Mouse (Mus musculus) left cerebral cortex, adult 2 months (tissue): Measurements from ENCODE around the gene Ccnl1. TPM values are rescaled to one million over a fixed set of nuclear protein-coding genes. Genes with fewer than 3 reads are reported as not detected.
A peak's percentile ranks its signal among the peaks of the same experiment; 100 is the strongest.

Experiments
- DNase-seq, 2 experiments: peaks; one replicate each; pipeline ENCODE4 v3.0.0; 2021 to 2022; ENCODE audit warnings: low spot score in 2 of 2, mixed read lengths in 1 of 2; ENCODE audit errors: extremely low spot score in 1 of 2
- H3K27ac ChIP-seq: fragments of 200-600 bp; 2 replicates; pipeline ENCODE4 v1.8.1; 2022
- H3K4me3 ChIP-seq: fragments of 200-600 bp; 2 replicates; pipeline ENCODE4 v1.8.1; 2022
- CTCF ChIP-seq: fragments of 200-600 bp; IDR thresholded peaks from 2 replicates; pipeline ENCODE4 v1.8.1; 2022; ENCODE audit warnings: antibody characterized with exemption, mild to moderate bottlenecking, moderate library complexity
- intact Hi-C: fragments of 180-260 bp; cut with DNase I; formaldehyde crosslinking; loops from one replicate; pipeline ENCODE4 v1.15.1; 2025
- total RNA-seq, 2 experiments: library from RNA; stranded (reverse); gene quantifications; 2 replicates each; pipeline ENCODE4 v1.2.3; 2021

The Ccnl1 gene
- total RNA-seq, 2 experiments from 2014 or later, result 59.9 to 62.5 TPM

- no peak overlapping the region for H3K4me3 ChIP-seq
- H3K27ac ChIP-seq, result no peak overlapping the region
- TF ChIP-seq CTCF, result no peak
- intact Hi-C loops, result no loop called here
- no peak for DNase-seq
Observed at GRCm38 (mm10) chr3:65921671-65922070, 36.4 kb downstream of the Ccnl1 start.

GRCm38 (mm10) chr3:65919016-65919415, 39.0 kb downstream of the Ccnl1 start:
- TF ChIP-seq CTCF, result no peak
- Histone ChIP-seq H3K4me3 (no peak overlapping the region), H3K27ac (no peak overlapping the region)
- DNase-seq, result no peak
- intact Hi-C loops, result no loop called here

GRCm38 (mm10) chr3:65912928-65913327, 45.1 kb downstream of the Ccnl1 start:
- DNase-seq, result no peak
- no peak for TF ChIP-seq CTCF
- Histone ChIP-seq H3K4me3 (no peak overlapping the region), H3K27ac (no peak overlapping the region)
- intact Hi-C loops, result no loop called here

GRCm38 (mm10) chr3:65912217-65912616, 45.8 kb downstream of the Ccnl1 start:
- no peak for TF ChIP-seq CTCF
- DNase-seq, result peak in 1 of 2 experiments; percentile 48
- Histone ChIP-seq H3K4me3 (no peak overlapping the region), H3K27ac (no peak overlapping the region)
- intact Hi-C loops, result no loop called here

GRCm38 (mm10) chr3:65911265-65911664, 46.8 kb downstream of the Ccnl1 start:
- H3K4me3 ChIP-seq, result no peak overlapping the region
- DNase-seq, result no peak
- intact Hi-C loops, result no loop called here
- no peak overlapping the region for H3K27ac ChIP-seq
- TF ChIP-seq CTCF, result no peak

GRCm38 (mm10) chr3:65909454-65909853, 48.6 kb downstream of the Ccnl1 start:
- Histone ChIP-seq H3K4me3 (no peak overlapping the region), H3K27ac (no peak overlapping the region)
- intact Hi-C loops, result no loop called here
- no peak for DNase-seq
- no peak for TF ChIP-seq CTCF

GRCm38 (mm10) chr3:65907536-65907935, 50.5 kb downstream of the Ccnl1 start:
- no peak overlapping the region for H3K27ac ChIP-seq
- intact Hi-C loops, result no loop called here
- no peak overlapping the region for H3K4me3 ChIP-seq
- no peak for TF ChIP-seq CTCF
- DNase-seq, result no peak

- H3K4me3 ChIP-seq, result no peak overlapping the region
- intact Hi-C loops, result no loop called here
- no peak for DNase-seq
- no peak for TF ChIP-seq CTCF
- no peak overlapping the region for H3K27ac ChIP-seq
Observed at GRCm38 (mm10) chr3:65905281-65906169, 52.5 kb downstream of the Ccnl1 start.

GRCm38 (mm10) chr3:65904711-65905110, 53.3 kb downstream of the Ccnl1 start:
- Histone ChIP-seq H3K27ac (no peak overlapping the region), H3K4me3 (no peak overlapping the region)
- no peak for DNase-seq
- no peak for TF ChIP-seq CTCF
- intact Hi-C loops, result no loop called here

- DNase-seq, result no peak
- Histone ChIP-seq H3K27ac (no peak overlapping the region), H3K4me3 (no peak overlapping the region)
- no peak for TF ChIP-seq CTCF
- intact Hi-C loops, result no loop called here
Observed at GRCm38 (mm10) chr3:65904106-65904505, 53.9 kb downstream of the Ccnl1 start.

- TF ChIP-seq CTCF, result no peak
- H3K27ac ChIP-seq, result no peak overlapping the region
- no peak for DNase-seq
- intact Hi-C loops, result no loop called here
- no peak overlapping the region for H3K4me3 ChIP-seq
Observed at GRCm38 (mm10) chr3:65898598-65899278, 59.3 kb downstream of the Ccnl1 start.

- TF ChIP-seq CTCF, result no peak
- Histone ChIP-seq H3K4me3 (no peak overlapping the region), H3K27ac (no peak overlapping the region)
- DNase-seq, result no peak
- intact Hi-C loops, result no loop called here
Observed at GRCm38 (mm10) chr3:65897233-65897993, 60.6 kb downstream of the Ccnl1 start.
